Mouse (Mus musculus) heart, postnatal 0 days (tissue): ENCODE measurements at regions not wholly inside any gene's neighbourhood (a gene's known extent, or its start where the extent isn't known, plus 50 kb on each side); places are given as distances from the start of the nearest gene placed in this dataset.

Source experiments
- CTCF ChIP-seq: IDR thresholded peaks from 2 replicates; pipeline ENCODE4 v1.5.1; 2016; ENCODE audit warnings: antibody characterized with exemption, control low read depth, low read depth
- EP300 ChIP-seq: IDR thresholded peaks from 2 replicates; pipeline ENCODE4 v1.6.1; 2016; ENCODE audit warnings: antibody characterized with exemption, low read depth

DNA sequence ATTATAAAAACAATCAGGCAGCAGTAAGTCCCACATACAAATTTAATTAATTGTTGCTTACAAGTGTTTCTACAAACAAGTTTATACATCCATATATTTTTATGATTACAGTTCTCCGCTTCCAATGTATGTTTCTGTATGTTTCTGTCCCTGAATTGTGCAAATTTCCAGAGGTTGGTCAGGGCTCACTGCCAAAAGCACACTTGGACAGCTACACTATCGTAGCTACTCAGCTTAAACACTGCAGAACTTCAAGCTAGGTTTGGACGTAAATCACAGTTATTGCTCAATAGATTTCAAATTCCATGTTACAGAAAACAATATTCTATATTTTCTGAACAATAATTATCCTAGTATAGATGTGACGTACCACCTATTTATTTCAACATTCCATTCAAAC is 646.8 kb upstream of the Cited2 start:
- TF ChIP-seq CTCF (no peak), EP300 (no peak)
